Mouse (Mus musculus) urinary bladder, adult 18-20 months (tissue): ENCODE measurements at regions not wholly inside any gene's neighbourhood (a gene's known extent, or its start where the extent isn't known, plus 50 kb on each side); places are given as distances from the start of the nearest gene placed in this dataset.
"Not testable (repeated sequence)": the region's sequence is repeated elsewhere in the genome, so short reads cannot be mapped to it uniquely, and the experiment has no call there.

ENCODE experiments used
- DNase-seq, 2 experiments: peaks; one replicate each; pipeline ENCODE4 v3.0.0; 2022; ENCODE audit warnings: low spot score in 2 of 2, mixed read lengths in 2 of 2

DNA sequence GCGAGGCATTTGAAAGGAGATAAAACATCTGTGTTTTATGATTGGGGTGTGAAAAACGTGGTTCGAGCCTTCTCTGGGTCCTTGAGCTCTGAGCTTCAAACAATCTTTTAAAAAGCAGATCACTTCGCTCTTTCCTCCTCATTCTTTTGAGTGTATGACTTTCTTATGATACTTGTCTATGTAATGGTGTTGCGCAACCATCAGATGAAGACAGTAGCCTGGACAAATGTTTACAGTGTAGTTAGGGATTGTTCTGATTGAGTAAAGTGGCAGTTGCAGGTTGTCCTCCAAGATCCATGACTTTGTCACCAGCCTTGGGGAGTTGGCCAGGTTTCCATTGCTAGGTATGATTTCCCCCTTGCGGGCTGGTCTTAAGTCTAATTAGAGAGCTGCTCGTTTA is 116.1 kb upstream of the Pfn2 start:
- no peak for DNase-seq

DNA sequence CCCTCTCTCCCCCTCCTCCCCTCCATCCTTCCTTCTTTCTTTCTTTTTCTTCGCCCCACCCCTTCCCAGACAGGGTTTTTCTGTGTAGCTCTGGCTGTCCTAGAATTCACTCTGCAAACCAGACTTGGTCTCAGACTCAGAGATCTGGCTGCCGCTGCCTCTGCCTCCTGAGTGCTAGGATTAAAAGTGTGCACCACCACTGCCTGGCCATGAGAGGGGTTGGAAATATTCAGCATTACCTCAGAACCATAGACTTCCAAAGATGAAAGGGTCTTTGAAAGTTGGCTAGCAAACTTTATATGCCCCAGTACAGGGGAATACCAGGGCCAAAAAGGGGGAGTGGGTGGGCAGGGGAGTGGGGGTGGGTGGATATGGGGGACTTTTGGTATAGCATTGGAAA is 122.7 kb upstream of the Pfn2 start:
- not testable (repeated sequence) for DNase-seq

DNA sequence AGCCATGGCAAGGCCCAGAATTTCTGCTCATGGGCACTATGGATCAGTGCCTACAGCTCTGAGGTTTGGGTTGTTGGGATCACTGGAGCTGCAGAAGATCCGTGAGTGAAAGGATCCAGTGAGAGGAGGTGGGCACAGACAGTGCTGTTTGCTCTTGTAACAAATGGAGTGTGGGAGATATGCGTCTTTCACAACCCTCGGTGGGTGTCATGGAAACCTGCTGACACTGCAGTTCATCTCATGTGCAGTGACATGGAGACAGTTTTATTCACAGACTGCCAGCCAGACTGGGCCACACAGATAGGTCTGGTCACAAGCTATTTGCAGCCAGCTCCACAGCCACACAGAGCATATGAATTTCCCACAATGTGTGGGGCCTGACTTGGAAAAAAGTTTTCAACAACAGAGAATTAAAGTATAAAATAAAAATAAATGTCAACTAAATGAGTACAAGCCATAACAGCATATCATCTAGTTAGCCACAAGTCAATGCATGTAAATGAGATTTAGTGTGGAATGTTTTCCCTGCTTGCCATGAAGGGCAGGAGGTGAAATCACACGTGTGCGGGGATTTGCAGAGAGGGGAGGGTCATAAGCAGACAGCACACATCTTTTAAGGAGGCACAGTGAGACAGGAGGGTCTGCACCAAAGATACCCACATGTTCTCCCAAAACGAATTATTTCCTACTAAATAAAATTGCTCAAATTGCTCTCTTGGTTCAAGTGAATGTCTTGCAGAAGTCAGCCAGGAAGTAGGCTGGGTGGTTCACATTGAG is 124.8 kb upstream of the Pfn2 start:
- DNase-seq = no peak

DNA sequence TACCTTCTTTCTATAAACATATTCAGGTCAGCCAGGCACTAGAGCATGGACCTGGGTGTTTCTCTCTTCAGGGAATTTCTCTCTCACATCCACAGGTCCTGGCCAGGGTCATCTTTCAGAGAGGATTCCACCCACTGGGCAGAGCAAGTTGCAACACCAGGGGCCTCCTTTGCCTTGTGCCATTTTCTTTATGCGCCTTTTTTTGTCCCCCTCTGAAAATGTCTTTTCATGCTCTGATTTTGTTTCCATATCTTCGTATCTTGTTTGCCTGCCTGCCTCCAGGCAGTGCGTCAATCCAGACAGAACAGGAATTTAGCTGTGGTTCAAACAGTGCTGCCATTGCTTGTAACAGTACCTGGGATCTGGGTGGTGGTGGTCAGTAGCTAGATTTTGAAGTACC is 125.7 kb upstream of the Pfn2 start:
- no peak for DNase-seq

DNA sequence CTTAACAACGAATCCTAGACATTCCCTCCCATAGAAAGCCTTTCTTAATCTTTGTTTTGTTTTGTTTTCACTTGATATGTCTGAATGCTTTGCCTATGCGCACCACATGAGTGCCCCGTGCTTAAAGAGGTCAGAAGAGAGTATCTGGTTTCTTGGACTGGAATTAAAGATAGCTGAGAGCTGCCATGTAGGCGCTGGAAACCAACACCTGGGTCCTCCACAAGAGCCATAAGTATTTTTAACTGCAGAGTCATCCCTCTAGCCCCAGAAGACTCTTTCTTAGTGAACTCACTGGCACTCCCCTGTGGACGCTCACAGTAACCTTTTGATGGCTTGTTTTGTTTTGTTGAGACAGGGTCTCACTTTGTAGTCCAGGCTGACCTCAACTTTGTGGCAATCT is 127.5 kb upstream of the Pfn2 start:
- no peak for DNase-seq

DNA sequence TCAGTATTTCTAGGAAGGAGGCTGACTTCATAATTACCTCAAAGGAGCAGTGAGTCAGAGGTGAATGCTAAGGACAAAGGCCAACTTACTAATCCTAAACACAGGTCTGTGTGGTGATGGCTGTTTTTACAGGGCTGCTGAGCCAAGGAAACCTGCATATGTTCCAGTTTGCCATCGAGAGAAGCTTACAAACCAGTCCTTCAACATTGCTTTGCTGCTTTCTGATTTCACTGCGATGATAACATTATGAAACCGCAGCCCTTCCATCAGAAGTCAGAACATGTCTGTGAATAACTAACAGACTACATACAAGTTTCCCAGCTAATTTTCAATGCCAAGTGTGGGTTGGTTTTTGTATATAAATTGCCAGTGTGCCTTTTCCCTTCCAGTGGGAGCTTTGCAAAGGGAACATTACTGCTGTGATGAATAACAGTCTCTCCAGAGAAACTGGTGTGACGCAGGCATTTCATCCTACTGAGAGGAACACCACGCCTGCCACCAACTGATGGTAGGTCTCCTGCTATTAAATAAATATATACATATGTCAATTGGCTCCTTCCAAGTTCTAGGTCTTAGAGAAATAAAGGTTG is 128.9 kb upstream of the Pfn2 start:
- peak in 1 of 2 experiments; percentile 55 for DNase-seq

DNA sequence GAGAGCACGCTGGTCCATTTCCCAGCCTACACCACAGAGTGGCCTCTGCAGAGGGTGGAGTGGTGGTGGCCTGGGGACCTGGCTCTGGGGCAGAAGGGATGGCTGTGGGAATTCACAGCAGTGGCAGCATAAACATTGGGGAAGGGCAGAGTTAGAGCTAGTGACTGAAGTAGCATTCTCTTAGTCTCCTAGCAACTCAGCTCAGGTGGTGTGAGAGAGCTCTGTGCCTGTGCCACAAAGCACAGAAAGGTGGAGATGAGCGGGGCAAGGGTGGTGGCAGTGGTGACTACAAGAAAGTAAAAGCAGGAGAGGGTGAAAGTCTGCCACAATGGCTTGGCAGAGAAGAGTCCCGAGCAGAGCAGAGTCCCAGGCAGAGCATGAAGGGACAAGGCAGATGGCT is 140.3 kb upstream of the Pfn2 start:
- DNase-seq = no peak

DNA sequence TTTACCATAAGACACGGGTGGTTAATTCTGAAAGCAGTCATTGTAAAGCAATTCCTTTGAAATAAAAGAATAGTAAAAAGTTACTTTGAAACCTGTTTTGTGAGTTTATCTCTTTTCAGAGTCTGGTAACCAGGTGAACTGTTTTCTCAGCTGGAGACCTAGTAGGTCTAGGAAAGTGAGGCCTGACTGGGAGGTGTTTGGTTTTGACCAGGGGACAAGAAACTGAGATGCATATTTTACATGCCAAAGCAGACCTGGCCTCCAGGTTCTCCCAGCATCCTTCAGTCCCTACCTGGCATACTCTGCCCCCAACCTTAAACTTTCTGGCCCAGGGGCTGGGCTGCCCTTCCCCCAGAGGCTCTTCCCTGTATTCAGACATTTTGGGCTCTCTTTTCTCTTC is 142.9 kb upstream of the Pfn2 start:
- DNase-seq = no peak

DNA sequence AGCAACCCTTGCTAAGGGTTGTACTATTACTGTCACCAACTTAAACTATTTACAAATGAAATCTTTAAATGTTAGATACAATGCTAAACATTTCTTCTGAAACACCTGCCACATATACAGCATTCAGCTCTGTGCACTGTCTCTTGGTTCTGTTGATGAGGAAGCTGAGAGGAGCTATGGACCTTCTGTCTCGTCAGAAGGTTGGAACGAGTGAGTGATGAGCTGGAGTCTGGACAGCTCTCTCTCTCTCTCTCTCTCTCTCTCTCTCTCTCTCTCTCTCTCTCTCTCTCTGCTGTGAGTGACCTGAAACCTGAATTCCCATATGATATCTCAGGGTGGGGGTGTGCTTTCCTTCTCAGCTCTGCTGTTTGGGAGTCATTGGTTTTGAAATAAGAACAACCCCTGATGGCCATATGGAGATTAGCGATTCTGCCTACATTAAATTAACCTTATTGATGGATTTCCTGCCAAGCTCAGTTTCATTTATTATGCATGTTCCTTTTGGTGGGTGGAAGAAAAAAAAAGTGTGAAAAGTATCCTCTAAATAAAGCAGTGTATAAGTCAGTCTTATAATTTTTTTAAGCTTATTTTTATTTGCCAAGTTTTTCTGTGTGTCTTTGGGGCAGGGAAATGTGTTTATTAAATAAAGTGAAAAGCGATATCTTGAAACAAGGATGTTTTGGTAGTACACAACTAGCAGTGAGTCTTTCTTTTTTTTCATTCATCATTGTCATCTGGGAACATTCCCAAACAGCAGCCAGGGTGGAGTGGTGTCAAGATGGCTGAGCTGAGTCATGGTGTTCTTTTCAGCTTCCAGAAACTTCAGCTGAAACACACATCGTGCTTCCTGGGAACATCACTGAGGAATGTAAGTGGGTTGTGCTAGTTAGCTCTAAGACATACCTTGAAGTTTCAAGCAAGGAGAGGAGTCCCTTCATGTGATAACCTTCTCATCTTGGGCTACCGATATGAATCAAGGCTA is 150.5 kb upstream of the Pfn2 start:
- DNase-seq = no peak

DNA sequence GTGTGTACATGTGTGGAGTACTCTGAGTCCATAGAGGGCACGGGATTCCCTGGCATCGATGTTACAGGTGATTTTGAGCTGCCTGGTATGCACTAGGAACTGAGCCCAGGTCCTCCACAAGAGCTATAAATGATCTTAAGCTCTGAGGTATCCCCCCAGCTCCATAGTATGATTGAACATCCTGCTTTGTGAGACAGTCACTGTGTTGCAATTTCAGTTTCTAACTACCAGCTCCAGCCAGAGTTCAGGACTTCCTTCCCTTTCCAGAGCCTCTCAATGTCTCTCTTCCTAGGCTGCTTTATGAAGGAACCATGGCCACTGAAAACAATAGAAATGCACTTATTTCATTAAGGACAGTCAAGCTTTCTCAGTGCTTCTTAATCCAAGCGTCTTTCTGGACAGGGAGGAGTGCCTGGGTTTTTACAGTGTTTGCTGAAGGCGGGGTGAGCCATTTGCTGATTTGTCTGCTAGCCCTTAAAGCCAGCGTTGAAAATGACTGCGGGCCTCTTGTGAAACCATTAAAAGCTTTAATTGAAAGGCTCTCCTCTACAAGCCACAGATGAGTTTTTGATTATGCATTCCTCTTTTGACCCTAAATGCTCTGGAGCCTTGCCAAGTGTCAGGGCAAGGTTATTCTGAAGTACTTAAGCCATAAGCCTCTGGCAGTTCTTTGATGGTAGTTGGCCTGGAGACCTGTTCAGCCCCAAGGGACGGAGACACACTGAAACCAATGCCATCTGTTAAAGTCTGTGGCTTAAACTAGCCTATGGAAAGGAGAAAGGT is 155.1 kb upstream of the Pfn2 start:
- DNase-seq = peak in 1 of 2 experiments; percentile 6

DNA sequence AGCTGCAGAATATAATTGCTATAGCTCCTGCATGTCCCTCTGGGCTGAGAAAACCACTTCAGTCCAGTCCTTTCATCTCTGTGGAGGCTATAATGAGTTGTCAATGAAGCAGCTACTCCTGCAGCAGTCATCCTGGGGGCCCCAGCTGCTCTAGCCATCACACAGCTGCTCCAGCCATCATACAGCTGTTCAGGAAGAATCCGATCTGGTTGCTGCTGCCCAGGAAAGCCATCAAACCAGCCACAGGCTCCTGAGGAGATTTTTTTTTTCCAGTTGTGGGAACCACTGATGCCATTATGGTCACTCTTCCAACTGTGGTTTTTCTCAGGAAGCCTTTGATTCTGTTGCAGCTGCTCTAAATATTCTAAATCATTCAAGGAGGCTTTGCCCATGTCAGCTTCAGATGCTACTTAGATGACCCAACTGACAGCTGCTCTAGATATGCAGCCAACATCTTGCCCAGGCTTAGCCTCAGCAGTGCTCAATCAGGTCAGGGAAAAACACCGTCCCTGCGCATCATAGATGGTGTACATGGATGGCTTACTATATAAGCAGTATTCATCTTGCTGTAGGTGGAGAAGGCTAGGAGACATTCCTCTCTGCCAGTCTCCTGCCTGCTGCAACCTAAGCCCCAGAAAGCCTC is 177.0 kb upstream of the Pfn2 start:
- no peak for DNase-seq

DNA sequence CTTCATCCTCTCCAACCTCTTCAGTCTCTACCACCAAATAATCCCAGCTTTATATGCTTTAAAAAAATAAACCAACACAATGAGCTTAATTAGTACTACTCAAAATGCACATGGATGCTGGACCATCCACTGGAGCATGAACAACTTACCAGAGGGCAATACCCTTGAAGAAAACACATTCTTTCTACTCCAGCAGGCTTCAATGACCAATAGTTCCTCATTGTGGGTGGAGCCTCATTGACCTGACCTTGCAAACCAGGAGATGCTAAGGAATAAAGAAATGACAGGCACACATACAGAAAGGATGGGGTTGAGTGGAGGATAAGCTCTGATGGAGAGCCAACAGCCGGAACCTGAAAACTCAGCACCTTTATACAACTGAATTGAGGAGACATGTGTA is 201.7 kb upstream of the Pfn2 start:
- DNase-seq = no peak

DNA sequence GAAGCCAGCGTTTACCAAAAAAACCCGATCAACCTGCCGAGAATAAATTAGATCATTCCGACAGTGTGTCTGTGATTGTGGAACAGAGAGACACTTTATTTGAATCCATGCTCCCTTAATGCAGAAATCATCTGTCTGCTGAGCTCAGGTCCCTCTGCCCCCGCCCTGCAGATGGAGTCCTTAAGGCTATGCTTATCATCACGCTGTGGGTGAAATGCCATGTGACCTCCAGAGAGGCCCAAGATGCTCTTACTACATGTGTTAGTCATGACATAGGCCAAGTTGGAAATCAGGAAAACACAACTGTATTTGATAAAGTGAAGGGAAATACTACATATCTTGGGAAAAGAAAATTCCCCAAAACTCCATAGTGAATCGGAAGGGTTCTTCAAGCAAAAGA is 206.8 kb upstream of the Pfn2 start:
- DNase-seq = no peak

DNA sequence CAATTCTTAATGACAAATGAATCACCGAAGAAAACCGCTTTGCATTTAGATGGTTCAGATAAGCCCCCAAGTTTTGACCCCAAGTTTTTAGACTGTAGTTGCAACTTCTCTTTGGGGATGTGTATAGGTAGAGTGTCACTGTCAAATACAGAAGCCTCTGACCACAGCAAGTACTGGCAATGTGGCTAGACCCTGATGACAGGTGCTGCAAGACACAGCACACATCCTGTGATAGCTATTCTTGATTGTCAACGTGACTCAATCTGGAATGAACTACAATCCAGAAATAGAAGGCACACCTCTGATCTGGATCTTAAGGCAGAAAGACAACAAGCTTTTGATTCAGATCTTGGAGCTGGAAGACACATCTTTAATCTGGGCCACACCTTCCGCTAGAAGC is 207.3 kb upstream of the Pfn2 start:
- no peak for DNase-seq

DNA sequence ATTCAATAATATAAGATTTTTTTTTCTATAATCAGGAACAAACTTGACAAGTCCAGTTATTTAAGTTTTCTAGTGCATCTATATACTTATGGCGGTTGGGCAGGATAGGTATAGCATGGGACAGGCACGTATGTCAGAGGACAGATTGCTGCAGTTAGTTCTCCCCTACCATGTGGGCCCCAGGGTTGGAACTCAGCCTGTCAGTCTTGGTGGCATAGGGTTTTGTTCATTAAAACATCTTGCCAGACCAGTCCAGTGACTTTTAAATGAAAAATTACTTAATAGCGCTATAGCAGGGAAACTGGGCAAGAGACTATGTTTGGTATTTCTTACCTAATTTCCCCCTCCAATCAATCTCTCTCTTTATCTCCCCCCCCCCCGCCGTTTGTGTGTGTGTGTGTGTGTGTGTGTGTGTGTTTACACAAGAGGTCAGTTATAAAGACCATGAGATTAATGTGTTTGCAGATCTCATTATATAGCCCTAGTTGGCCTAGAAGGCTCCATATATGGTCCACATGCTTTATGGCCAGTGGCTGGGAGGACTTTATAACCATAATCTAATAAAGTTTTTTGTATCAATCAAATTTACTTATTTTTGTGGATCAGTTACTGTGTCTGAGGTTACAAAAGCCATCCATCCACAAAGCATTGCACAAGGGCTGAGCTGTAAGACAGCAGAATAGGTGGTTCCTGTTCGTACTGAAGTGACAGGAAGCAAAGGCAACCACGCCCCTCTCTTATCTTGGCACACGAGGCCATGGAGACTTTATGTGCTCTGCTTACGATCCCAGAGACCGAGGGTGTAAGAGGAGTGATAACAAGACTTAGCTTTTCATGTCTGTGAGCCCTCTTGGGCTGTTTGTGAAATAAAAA is 208.5 kb upstream of the Pfn2 start:
- peak in 1 of 2 experiments; percentile 7 for DNase-seq

DNA sequence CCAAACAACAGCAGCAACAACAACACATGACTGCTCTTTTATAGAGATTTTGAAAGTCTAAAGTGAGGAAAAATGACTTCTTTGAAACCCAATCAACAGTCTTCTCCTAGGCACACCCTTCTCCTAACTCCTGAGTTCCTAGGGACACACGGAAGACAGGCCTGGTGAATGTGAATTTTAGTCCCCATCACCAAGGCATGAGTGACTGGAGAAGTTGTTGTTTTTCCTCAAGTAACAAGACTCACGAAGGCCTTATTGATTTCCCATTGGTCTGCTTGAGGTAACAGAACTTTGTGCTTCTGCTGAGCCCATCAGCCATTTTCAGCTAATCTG is 209.2 kb upstream of the Pfn2 start:
- no peak for DNase-seq

DNA sequence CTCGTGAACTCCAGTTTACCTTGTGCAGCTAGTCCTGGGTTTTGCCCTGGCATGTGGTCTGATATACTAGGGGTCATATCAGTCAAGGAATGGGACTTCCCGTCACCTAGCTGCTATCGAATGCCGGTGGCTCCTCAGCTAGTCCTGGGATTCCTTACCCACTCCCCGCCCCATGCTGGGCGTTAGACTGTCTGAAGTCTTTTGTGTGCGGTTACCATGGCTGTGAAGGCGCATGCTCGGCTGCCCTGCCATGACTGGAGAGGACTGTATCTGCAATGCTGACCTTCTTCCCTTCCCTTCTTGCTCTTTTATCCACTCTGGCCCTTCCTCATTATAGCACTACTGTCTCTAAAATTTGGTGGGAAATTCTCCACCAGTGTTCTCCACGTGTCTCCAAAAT is 210.3 kb upstream of the Pfn2 start:
- no peak for DNase-seq

DNA sequence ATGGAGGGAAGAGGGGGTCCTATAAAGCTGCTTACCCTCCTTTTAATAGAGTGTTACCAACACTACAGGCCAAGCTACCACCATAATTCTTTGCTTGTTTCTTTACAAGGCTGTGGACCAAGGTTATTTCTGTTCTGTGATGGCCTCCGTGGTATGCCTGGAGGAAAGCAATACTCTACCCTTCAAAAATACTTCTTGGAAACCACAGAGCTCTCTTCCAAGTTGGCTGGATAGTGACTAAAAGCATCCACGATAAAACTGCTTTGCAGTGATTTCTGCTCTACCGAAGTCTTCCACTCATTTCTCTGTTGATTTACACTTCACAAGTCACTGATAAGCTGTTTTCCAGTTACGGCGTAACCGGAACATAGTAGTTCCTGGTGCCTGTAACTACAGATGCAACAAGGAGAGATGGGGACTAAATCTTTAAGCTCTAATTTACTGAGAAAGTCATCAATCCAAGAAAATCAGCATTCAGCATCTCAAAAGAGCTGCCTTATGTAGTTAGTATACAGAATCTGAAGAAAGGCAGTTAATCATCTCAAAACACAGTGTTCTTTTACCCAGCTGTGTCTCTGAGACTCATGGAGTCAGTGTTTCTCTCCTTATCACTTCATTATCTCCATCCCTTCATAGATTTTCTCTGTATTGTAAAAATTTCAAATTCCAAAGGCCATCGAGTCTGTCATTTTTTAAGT is 216.1 kb upstream of the Pfn2 start:
- DNase-seq = no peak

DNA sequence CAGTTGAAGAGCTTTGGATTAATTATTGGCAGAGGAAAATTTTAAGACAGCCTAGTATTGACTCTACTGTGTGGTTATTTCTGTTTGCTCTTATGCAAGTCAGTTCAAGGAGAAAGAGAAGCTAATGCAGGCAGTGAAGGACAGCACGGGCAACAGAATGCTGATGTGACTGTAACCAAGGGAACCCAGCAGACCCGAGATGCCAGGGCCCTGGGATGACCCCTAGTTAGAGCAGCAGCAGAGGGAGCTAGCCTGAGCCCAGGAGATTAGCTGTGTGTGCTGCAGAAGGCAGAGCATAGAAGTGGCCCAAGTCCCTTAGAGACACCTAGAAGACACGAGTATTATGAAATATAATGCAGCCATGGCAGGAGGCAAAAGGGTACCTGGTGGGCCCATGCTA is 223.7 kb upstream of the Pfn2 start:
- DNase-seq = no peak
